Mouse (Mus musculus) Patski (cell line): ENCODE measurements around the gene Sept9. TPM values are rescaled to one million over a fixed set of nuclear protein-coding genes. Genes with fewer than 3 reads are reported as not detected.
A peak's percentile ranks its signal among the peaks of the same experiment; 100 is the strongest.

Experiments
- ATAC-seq: fragments of 100-300 bp; one replicate; pipeline ENCODE4 v1.8.0; 2021
- CTCF ChIA-PET: fragments of 350-600 bp; sonication (Branson Sonifier 250); formaldehyde crosslinking; loops from one replicate; lab custom pipeline; 2022; ENCODE audit warnings: inconsistent platforms; lab: Charles Lee
- POLR2A ChIA-PET: fragments of 350-600 bp; sonication (Branson Sonifier 250); formaldehyde crosslinking; loops from one replicate; lab custom pipeline; 2022; ENCODE audit warnings: antibody characterized with exemption, inconsistent platforms; lab: Charles Lee
- DNase-seq: peaks from one replicate; pipeline ENCODE4 v3.0.0-alpha.2; 2011; ENCODE audit warnings: low read depth, low spot score
- H3K27me3 ChIP-seq: fragments of 371-371 bp; one replicate; pipeline ENCODE4 v1.5.1; 2021
- CTCF ChIP-seq: fragments of 100-300 bp; IDR thresholded peaks from one replicate; pipeline ENCODE4 v1.5.1; 2021
- in situ Hi-C: fragments of 300-500 bp; cut with MboI; formaldehyde crosslinking; loops from 3 replicates; pipeline ENCODE4 v1.11.1; 2018; ENCODE audit warnings: low pct_unique_long_range_greater_than_20kb, mixed read lengths
- polyA plus RNA-seq: library from polyadenylated mRNA; unstranded; gene quantifications from one replicate; pipeline ENCODE4 v1.2.3, GENCODE M21; 2021

The Sept9 gene
- polyA plus RNA-seq, 1 experiment from 2014 or later: 87.6 TPM

DNA sequence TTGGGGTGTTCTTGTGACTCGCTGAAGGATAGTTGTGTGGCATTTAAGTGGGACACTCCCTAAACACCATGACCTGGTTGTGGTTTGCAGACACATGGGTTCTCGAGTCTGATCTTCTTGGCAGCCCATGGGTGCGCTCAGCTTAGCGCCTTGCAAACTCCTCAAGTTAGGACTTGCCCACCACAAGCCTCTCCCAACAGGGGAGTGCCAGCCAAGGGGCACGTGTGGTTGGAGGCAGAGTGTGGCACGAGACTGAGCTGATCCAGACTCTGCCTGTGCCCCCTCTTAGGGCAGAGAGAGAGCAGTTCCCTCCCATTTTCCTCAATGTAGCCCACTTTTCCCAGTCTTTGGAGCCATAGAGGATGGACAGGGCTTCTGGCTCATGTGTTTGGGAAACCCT, 18.6 kb downstream of the Sept9 start:
- no peak for TF ChIP-seq CTCF
- ChIA-PET POLR2A (no interaction called here), CTCF (no interaction called here)
- in situ Hi-C loops: no loop called here
- DNase-seq: no peak
- no peaks in the 10 kb centered on the region for H3K27me3 ChIP-seq
- ATAC-seq: no peak

DNA sequence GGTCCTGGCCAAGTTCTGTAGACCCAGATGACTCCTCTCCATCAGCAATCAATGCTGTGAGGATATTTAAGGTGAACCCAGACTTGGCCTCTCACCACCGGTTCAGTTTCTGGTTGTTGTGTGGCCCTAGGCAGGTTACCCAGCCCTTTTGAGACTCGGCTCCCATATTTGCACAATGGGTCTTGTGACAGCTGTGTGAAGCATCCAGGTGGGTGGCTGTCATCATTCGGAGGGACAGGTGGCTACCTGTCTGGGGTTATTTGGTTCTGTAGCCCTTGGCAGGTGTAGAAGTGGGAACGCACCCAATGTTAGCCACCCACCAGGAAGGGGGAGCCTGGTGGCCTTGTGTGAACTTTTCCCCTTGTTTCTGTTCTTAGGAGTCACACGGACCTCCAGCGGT, 19.0 kb downstream of the Sept9 start:
- in situ Hi-C loops: no loop called here
- DNase-seq: no peak
- no peak for TF ChIP-seq CTCF
- no peaks in the 10 kb centered on the region for H3K27me3 ChIP-seq
- POLR2A ChIA-PET: no interaction called here
- no peak for ATAC-seq
- CTCF ChIA-PET: no interaction called here

DNA sequence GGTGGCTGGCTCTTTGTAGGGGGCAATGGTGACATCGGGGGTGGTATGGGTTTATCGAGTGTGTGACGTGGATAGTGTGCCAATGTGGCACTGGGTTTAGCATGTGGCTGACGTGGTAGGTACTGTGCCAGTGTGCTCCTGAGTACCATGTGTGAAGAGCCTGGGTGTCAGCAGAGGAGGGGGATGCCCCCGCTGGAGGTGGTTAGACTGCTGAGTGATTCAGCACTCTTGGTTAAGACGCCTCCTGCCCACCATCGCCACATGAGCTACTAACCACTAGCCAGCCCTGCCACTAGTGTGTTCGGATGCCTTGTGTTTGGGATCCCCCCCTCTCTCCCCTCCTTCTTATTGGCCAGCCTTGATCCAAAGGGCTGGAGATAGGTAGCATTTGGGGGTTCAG, 21.3 kb downstream of the Sept9 start:
- POLR2A ChIA-PET: no interaction called here
- in situ Hi-C loops: no loop called here

DNA sequence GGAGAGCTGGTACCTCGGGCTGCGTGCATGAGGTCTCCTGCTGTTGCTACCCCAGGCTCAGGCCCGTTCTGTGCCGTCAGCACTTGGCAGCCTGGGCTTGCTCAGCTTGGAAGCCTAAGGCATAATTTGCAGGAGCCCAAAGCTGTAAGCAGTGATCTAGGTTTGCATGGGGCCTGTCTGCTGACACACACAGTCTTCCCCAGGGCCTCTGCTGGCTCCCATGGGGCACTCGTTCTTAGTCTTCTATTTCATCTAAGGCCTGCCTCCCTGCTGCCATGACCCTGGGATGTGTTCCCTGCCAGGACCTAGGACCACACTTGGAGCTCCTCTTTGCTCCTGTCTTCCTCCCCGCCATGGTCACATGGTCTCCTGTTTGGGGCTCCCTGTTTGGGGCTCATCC, 21.7 kb downstream of the Sept9 start:
- no peak for ATAC-seq

More for the DNA sequence above, 21.3 kb downstream of the Sept9 start:
- DNase-seq: no peak
- H3K27me3 ChIP-seq: no peaks in the 10 kb centered on the region
- ATAC-seq: no peak
- CTCF ChIA-PET: interaction anchor here (1.5 kb wide), 1 partner anchor 11 kb away, joined by 4 read pairs; no protein-coding TSS in a partner anchor
- TF ChIP-seq CTCF: no peak

DNA sequence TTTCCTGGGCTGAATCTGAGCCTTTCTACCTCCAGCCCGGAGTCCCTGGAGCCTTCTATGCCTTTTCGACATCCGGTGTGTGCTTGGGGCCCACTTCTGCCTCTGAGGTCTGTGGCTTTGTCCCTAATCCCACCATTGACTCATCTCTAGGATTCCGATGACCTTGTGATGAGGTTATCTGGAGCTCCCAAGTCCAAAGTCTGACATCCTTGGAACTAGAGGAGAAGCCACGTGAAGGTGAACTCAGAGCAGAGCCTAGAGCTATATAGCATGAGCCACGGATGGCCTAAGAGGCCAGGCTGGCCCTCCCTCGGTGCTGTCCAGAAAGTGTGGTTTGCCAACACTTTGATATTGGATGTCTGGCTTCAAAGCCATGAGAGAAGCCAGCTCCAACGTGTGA, 23.4 kb downstream of the Sept9 start:
- ChIA-PET CTCF (no interaction called here), POLR2A (interaction anchor here (0.5 kb wide), 1 partner anchor 10 kb away, joined by 3 read pairs; no protein-coding TSS in a partner anchor)
- H3K27me3 ChIP-seq: no peaks in the 10 kb centered on the region
- DNase-seq (no peak), ATAC-seq (no peak)
- no peak for TF ChIP-seq CTCF
- in situ Hi-C loops: no loop called here

More for the DNA sequence above, 21.7 kb downstream of the Sept9 start:
- no peaks in the 10 kb centered on the region for H3K27me3 ChIP-seq
- ChIA-PET CTCF (interaction anchor here (1.5 kb wide), 1 partner anchor 11 kb away, joined by 4 read pairs; no protein-coding TSS in a partner anchor), POLR2A (no interaction called here)
- TF ChIP-seq CTCF: no peak
- DNase-seq: no peak
- in situ Hi-C loops: no loop called here

DNA sequence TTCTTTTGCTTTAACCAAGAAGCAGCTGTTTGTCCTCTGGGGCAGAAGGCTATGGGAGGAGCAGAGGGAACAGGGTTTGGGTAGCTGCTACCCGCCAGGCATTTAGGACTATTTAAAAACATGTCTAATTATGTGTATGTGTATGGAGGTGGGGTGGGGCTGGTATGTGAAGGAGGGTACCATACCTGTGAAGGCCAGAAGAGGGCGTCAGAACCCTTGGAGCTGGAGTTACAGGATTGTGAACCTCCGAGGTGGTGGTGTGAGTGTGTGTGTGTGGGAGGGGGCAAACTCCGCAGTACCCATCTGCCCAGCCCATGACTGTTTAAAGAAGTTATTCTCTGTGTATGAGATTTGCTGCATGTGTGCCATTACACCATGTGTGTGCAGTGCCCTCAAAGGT, 25.3 kb downstream of the Sept9 start:
- in situ Hi-C loops: no loop called here
- no peak for TF ChIP-seq CTCF
- ATAC-seq: no peak

DNA sequence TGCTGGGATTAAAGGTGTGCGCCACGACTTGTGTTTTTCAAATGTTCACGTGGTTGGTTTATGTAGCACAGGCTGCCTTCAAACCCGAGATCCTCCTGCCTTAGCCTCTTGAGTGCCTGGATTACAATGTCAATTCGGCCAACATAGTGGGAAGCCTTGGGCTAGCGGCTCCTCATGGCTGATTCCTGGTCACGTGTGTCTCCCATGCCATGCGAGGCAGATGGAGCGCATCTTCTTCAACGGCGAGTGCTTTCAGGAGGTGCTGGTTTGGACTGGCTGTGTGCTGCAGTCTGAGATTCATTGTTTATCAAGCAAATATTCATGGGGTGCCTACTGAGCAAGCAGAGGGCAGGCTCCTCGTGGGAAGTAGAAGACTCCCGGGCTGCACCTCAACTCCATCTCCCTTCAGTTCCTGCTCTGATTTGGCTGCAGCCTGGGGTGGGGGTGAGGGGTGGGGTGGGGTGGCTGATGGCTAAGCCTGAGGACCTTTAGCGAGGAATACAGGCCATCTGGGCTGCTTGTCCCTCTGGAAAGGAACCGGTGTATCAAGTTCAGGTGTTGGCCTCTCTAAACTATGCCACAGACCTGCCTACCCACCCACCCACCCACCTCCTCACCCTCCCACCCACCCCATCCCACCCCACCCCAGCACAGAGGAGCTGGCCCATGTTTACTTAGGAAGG, 26.2 kb downstream of the Sept9 start:
- POLR2A ChIA-PET: no interaction called here

More for the DNA sequence above, 25.3 kb downstream of the Sept9 start:
- POLR2A ChIA-PET: no interaction called here
- CTCF ChIA-PET: no interaction called here
- H3K27me3 ChIP-seq: no peaks in the 10 kb centered on the region
- no peak for DNase-seq

DNA sequence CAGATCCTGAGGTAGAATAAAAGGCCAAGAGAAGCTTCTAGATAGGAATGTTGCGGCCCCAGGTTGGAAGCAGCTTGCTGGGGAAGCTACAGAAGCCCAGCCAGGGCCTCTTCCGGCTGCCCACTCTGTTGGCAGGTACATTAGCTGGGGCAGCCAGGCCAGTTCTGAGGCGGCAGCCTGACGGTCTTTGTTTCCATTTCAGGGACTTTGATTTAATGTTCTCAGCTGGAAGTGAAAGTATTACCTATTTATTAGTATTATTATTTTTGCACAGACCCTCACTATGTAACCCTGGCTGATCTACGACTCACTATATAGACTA, 26.7 kb downstream of the Sept9 start:
- DNase-seq (no peak), ATAC-seq (no peak)
- POLR2A ChIA-PET: no interaction called here
- TF ChIP-seq CTCF: no peak
- CTCF ChIA-PET: no interaction called here
- H3K27me3 ChIP-seq: no peaks in the 10 kb centered on the region
- in situ Hi-C loops: no loop called here

More for the DNA sequence above, 26.2 kb downstream of the Sept9 start:
- no peaks in the 10 kb centered on the region for H3K27me3 ChIP-seq
- CTCF ChIA-PET: no interaction called here
- DNase-seq: no peak
- no peak for TF ChIP-seq CTCF
- ATAC-seq: no peak
- in situ Hi-C loops: no loop called here

DNA sequence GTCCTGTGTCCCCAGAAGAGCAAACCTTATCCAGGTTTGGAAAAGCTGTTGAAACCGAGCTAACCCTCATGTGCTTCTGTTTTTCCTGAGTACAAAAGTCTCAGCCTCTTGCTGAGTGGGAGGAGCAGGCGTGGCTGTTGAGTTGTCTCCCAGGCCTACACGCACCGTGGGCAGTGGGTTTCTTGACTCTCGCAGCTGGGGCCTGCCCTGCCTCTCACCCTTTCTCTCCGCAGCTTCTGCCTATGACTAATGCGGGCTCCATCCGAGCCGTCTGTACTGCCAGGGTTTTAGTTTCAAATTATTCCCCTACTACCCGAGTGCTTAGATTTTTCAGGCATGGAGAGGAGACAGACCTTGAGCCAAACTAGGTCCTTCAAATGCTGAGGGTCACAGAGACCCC, 28.7 kb downstream of the Sept9 start:
- TF ChIP-seq CTCF: no peak
- ChIA-PET CTCF (interaction anchor here (1.6 kb wide), 1 partner anchor 23 kb away, joined by 6 read pairs; no protein-coding TSS in a partner anchor), POLR2A (interaction anchor here (0.6 to 0.7 kb wide), 2 partner anchors 65 to 106 kb away, joined by 4 to 5 read pairs; no protein-coding TSS in a partner anchor)
- in situ Hi-C loops: no loop called here
- ATAC-seq (no peak), DNase-seq (peak; percentile 31)
- no peaks in the 10 kb centered on the region for H3K27me3 ChIP-seq

DNA sequence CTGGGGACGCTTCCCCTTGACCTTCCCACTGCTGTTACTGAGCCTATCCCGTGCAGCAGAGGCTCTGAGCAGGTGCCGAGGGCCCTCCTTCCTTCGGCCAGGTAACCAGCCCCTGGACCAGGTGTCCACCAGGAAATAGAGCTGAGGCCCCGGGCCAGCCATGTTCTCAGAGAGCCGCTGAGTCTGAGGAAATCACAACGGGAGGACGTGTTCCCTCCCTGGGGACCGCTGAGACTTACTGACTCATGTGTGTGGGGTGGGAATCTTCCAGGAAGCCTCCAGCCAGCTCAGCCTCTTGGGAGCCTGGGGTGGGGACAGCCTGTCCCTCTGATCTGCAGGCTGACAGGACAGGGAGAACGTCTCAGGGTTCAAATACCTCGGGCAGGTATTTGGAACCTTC, 32.1 kb downstream of the Sept9 start:
- no peak for TF ChIP-seq CTCF
- ATAC-seq (no peak), DNase-seq (no peak)
- H3K27me3 ChIP-seq: no peaks in the 10 kb centered on the region
- in situ Hi-C loops: no loop called here
- CTCF ChIA-PET: interaction anchor here (1.0 to 1.5 kb wide), 3 partner anchors 11 to 128 kb away, joined by 3 to 4 read pairs (median 4); no protein-coding TSS in a partner anchor
- POLR2A ChIA-PET: interaction anchor here (1.2 kb wide), 1 partner anchor 29 kb away, joined by 3 read pairs; no protein-coding TSS in a partner anchor

DNA sequence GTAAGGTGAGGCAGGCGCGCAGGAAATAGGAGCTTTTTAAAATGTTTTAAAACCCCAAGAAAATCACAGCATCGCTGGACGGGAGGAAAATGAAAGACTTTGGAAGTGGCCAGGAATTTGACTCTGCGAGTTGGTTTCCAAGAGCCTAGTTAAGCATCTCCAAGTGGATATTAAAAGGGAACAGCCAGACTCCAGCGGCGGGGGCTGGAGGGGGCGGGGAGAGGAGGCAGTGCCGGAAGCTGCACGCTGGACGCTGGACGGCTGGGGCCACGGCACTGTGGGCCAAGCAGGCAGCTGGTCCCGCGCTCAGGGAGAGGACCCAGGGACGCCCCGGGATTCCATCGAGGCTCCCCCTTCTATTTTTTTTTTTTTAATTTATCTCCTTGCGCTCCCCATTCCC, 32.6 kb downstream of the Sept9 start:
- H3K27me3 ChIP-seq: no peaks in the 10 kb centered on the region
- CTCF ChIA-PET: interaction anchor here (0.6 to 1.2 kb wide), 3 partner anchors 12 to 126 kb away, joined by 3 to 4 read pairs (median 3); no protein-coding TSS in a partner anchor
- POLR2A ChIA-PET: interaction anchor here (1.2 kb wide), 1 partner anchor 29 kb away, joined by 3 read pairs; no protein-coding TSS in a partner anchor
- TF ChIP-seq CTCF: no peak
- in situ Hi-C loops: no loop called here
- DNase-seq (no peak), ATAC-seq (no peak)
